Mouse (Mus musculus): ENCODE measurements around the gene Dcun1d4.

GRCm38 (mm10) chr5:73598943-73599695 is 118.3 kb downstream of the Dcun1d4 start:
- TF ChIP-seq CTCF (IDR thresholded peaks at IDR 0.05; ENCODE audit: low read depth) (no peak), EP300 (IDR thresholded peaks at IDR 0.05; ENCODE audit: low read depth) (no peak)

Measured in heart, postnatal 0 days (tissue).